Mouse (Mus musculus) ES-Bruce4 (cell line): ENCODE measurements around the gene Eci3.

Experiments
- CTCF ChIP-seq: IDR thresholded peaks from one replicate; pipeline ENCODE4 v1.8.1; 2011; ENCODE audit warnings: low read depth, low read length
- EP300 ChIP-seq: IDR thresholded peaks from 2 replicates; pipeline ENCODE4 v1.6.1; 2011; ENCODE audit warnings: low read depth, low read length; ENCODE audit not compliant: insufficient read depth
- POLR2A ChIP-seq: IDR thresholded peaks from one replicate; pipeline ENCODE4 v1.8.1; 2011; ENCODE audit warnings: low read length; ENCODE audit not compliant: insufficient read depth

DNA sequence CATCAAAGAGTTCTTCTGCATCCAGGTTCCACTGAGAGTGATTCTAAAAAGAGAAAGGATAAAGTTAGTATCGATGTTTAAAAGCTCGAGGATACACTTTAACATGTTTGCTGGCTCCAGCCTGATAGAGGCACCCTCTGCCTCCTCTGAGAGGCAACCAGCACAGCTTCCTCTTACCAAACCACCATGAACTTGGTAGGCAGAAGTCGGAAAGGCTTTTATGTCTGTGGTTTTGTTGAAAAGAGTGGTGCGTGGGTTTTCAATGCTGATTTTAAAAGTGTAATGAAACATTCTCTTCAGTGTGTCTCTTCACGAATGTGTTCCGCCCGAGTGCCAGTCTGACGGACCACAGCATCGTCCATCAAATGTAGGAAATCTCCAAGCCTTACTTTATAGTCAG, 49.0 kb downstream of the Eci3 start:
- TF ChIP-seq POLR2A (no peak), CTCF (no peak), EP300 (no peak)
